Mouse (Mus musculus) E14TG2a.4 (cell line): ENCODE data around the gene Prc1.
"Not testable (repeated sequence)": the region's sequence is repeated elsewhere in the genome, so short reads cannot be mapped to it uniquely, and the experiment has no call there.

Experiments
- CTCF ChIP-seq: conservative IDR thresholded peaks from 2 replicates; pipeline ENCODE4 v1.5.1; 2014; ENCODE audit warnings: low read length
- NANOG ChIP-seq: IDR thresholded peaks from 2 replicates; pipeline ENCODE4 v1.6.1; 2014; ENCODE audit warnings: borderline replicate concordance, low read length, mixed read lengths

DNA sequence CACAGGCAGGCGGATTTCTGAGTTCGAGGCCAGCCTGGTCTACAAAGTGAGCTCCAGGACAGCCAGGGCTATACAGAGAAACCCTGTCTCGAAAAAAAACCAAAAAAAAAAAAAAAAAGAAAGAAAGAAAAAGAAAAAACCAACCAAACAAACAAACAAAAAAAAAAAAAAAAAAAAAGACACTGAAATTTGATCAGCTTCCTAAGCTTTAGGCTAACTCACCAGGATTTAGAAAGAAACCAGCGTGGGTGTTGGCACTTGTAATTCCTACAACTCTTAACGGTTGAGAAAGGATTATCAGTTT lies 30.5 kb downstream of the Prc1 start:
- not testable (repeated sequence) for TF ChIP-seq CTCF, NANOG
